Mouse (Mus musculus) MEL (cell line): ENCODE data around the gene Trpm2. TPM values are rescaled to one million over a fixed set of nuclear protein-coding genes. Genes with fewer than 3 reads are reported as not detected.
A peak's percentile ranks its signal among the peaks of the same experiment; 100 is the strongest.

ENCODE experiments used
- DNase-seq: peaks from one replicate; pipeline ENCODE4 v3.0.0; 2011; ENCODE audit warnings: low read depth, low spot score
- H3K27ac ChIP-seq: 2 replicates; pipeline ENCODE4 v1.5.1; 2012; ENCODE audit warnings: low read depth, mild to moderate bottlenecking, control low read depth, low read length, moderate library complexity; ENCODE audit not compliant: control insufficient read depth
- H3K27me3 ChIP-seq, 2 experiments: fragments of 150-350 bp in 1 of 2; sonication (generic) in 1 of 2; 2 replicates each; pipeline ENCODE4 v1.6.1; 2012; ENCODE audit warnings: low read length in 2 of 2, mild to moderate bottlenecking in 2 of 2, improper control_type of control experiment in 1 of 2, moderate library complexity in 1 of 2; ENCODE audit not compliant: insufficient read depth in 2 of 2, control insufficient read depth in 1 of 2
- H3K36me3 ChIP-seq, 2 experiments: 2 replicates each; pipeline ENCODE4 v1.6.1; 2012 to 2014; ENCODE audit warnings: low read length in 2 of 2, improper control_type of control experiment in 1 of 2, inconsistent platforms in 1 of 2, mild to moderate bottlenecking in 1 of 2; ENCODE audit not compliant: insufficient read depth in 2 of 2, control insufficient read depth in 1 of 2
- H3K4me1 ChIP-seq, 2 experiments: fragments of 150-350 bp in 1 of 2; sonication (generic) in 1 of 2; 2 replicates each; pipeline ENCODE4 v1.6.1; 2012; ENCODE audit warnings: low read length in 2 of 2, improper control_type of control experiment in 1 of 2, mild to moderate bottlenecking in 1 of 2; ENCODE audit not compliant: insufficient read depth in 2 of 2, control insufficient read depth in 1 of 2
- H3K4me3 ChIP-seq, 2 experiments: fragments of 150-350 bp in 1 of 2; sonication (generic) in 1 of 2; 2 replicates each; pipeline ENCODE4 v1.5.1; 2012; ENCODE audit warnings: low read depth in 2 of 2, low read length in 2 of 2, mild to moderate bottlenecking in 2 of 2, moderate library complexity in 2 of 2, control low read depth in 1 of 2, improper control_type of control experiment in 1 of 2; ENCODE audit not compliant: control insufficient read depth in 1 of 2, insufficient read depth in 1 of 2
- H3K79me2 ChIP-seq: 2 replicates; pipeline ENCODE4 v1.6.1; 2012; ENCODE audit warnings: mild to moderate bottlenecking, low read length, moderate library complexity; ENCODE audit not compliant: control insufficient read depth, poor library complexity, insufficient read depth
- H3K9ac ChIP-seq: 2 replicates; pipeline ENCODE4 v1.6.1; 2012; ENCODE audit warnings: low read depth, mild to moderate bottlenecking, control low read depth, low read length, moderate library complexity; ENCODE audit not compliant: control insufficient read depth, poor library complexity, severe bottlenecking
- H3K9me3 ChIP-seq: fragments of 150-350 bp; sonication (generic); replicated peaks from 2 replicates; pipeline ENCODE4 v1.6.1; 2012; ENCODE audit warnings: mild to moderate bottlenecking, low read length, improper control_type of control experiment, moderate library complexity; ENCODE audit not compliant: insufficient read depth
- BHLHE40 ChIP-seq: IDR thresholded peaks from 2 replicates; pipeline ENCODE4 v1.6.1; 2012; ENCODE audit warnings: low read depth, mild to moderate bottlenecking, inconsistent platforms, low read length, improper control_type of control experiment, borderline replicate concordance
- CHD2 ChIP-seq: IDR thresholded peaks from 2 replicates; pipeline ENCODE4 v1.6.1; 2011; ENCODE audit warnings: low read length, improper control_type of control experiment
- CTCF ChIP-seq, 3 experiments: IDR thresholded peaks in 2 of 3; conservative IDR thresholded peaks in 1 of 3; 2 replicates each; pipeline ENCODE4 v1.5.1; 2011 to 2012; ENCODE audit warnings: low read length in 3 of 3, low read depth in 2 of 3, mild to moderate bottlenecking in 2 of 3, improper control_type of control experiment in 1 of 3, inconsistent platforms in 1 of 3, mixed read lengths in 1 of 3, moderate library complexity in 1 of 3; ENCODE audit not compliant: control insufficient read depth in 1 of 3, insufficient read depth in 1 of 3, poor library complexity in 1 of 3, severe bottlenecking in 1 of 3
- ELF1 ChIP-seq: IDR thresholded peaks from 2 replicates; pipeline ENCODE4 v1.6.1; 2014; ENCODE audit warnings: low read depth, mild to moderate bottlenecking, inconsistent platforms, low read length, improper control_type of control experiment, moderate library complexity
- GATA1 ChIP-seq: IDR thresholded peaks from 2 replicates; pipeline ENCODE4 v1.6.1; 2011; ENCODE audit warnings: low read depth, low read length, improper control_type of control experiment
- JUND ChIP-seq: IDR thresholded peaks from 2 replicates; pipeline ENCODE4 v1.6.1; 2011; ENCODE audit warnings: low read depth, mild to moderate bottlenecking, improper control_type of control experiment, low read length
- MAFK ChIP-seq: IDR thresholded peaks from 2 replicates; pipeline ENCODE4 v1.6.1; 2011; ENCODE audit warnings: low read depth, mild to moderate bottlenecking, low read length, improper control_type of control experiment, borderline replicate concordance
- MXI1 ChIP-seq: IDR thresholded peaks from 2 replicates; pipeline ENCODE4 v1.6.1; 2011; ENCODE audit warnings: mild to moderate bottlenecking, low read depth, low read length, improper control_type of control experiment
- MYB ChIP-seq: IDR thresholded peaks from 2 replicates; pipeline ENCODE4 v1.6.1; 2011; ENCODE audit warnings: mild to moderate bottlenecking, low read depth, low read length, improper control_type of control experiment
- NRF1 ChIP-seq: IDR thresholded peaks from 2 replicates; pipeline ENCODE4 v1.6.1; 2014; ENCODE audit warnings: low read depth, mild to moderate bottlenecking, inconsistent platforms, low read length, improper control_type of control experiment, moderate library complexity; ENCODE audit not compliant: poor library complexity, insufficient read depth, severe bottlenecking
- POLR2AphosphoS5 ChIP-seq: IDR thresholded peaks from 2 replicates; pipeline ENCODE4 v1.6.1; 2012; ENCODE audit warnings: low read depth, borderline replicate concordance, mild to moderate bottlenecking, inconsistent platforms, low read length, moderate library complexity, mixed read lengths
- RAD21 ChIP-seq: IDR thresholded peaks from 2 replicates; pipeline ENCODE4 v1.6.1; 2011; ENCODE audit warnings: mild to moderate bottlenecking, low read depth, low read length, improper control_type of control experiment
- SIN3A ChIP-seq: IDR thresholded peaks from 2 replicates; pipeline ENCODE4 v1.6.1; 2012; ENCODE audit warnings: low read length, improper control_type of control experiment, inconsistent platforms
- SMC3 ChIP-seq: IDR thresholded peaks from 2 replicates; pipeline ENCODE4 v1.6.1; 2011; ENCODE audit warnings: low read depth, low read length, improper control_type of control experiment
- TBP ChIP-seq: IDR thresholded peaks from 2 replicates; pipeline ENCODE4 v1.8.0; 2011; ENCODE audit warnings: low read depth, low read length, improper control_type of control experiment
- USF1 ChIP-seq: IDR thresholded peaks from 2 replicates; pipeline ENCODE4 v1.6.1; 2014; ENCODE audit warnings: low read depth, mild to moderate bottlenecking, inconsistent platforms, low read length, improper control_type of control experiment, moderate library complexity
- ZNF384 ChIP-seq: IDR thresholded peaks from 2 replicates; pipeline ENCODE4 v1.6.1; 2012; ENCODE audit warnings: low read depth, mild to moderate bottlenecking, inconsistent platforms, low read length, improper control_type of control experiment
- polyA plus RNA-seq, 2 experiments: library from polyadenylated mRNA; stranded (reverse) in 1 of 2; unstranded in 1 of 2; fragments of >175 nt in 1 of 2; fragments of >200 nt in 1 of 2; gene quantifications; 2 replicates each; pipeline versions ENCODE4 v1.2.1 to v1.2.4; 2012; ENCODE audit warnings: low replicate concordance in 2 of 2, low read depth in 1 of 2; ENCODE audit not compliant: insufficient read length in 2 of 2, insufficient read depth in 1 of 2, missing spikeins in 1 of 2
- total RNA-seq: library from RNA; depleted of rRNA; stranded (reverse); fragments of 300-350 nt; gene quantifications from 2 replicates; pipeline ENCODE4 v1.2.3, GENCODE M21; 2012

The Trpm2 gene
- total and polyA plus RNA-seq, 3 experiments = 7.8 to 18.5 TPM; not detected in 1

DNA sequence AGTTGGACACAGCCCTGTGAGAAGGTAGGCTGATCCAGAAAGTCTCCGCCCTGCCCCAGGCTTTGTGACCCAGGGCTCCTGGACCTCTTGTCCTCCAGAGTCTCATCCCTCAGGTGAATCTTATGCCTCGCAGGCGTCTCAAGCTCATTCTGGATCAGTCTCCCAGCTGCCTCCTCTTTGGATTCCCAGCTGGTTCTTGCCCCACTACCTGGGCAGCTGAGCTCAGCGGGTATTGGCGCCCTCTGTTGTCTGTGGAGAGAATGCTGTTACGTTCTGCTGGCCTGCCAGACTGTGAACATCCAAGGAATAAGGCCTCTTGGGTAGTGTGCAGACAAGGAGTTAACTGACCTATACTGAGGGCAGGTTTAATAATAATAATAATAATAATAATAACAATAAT, 91.4 kb downstream of the Trpm2 start:
- H3K79me2 ChIP-seq = no peaks in the 10 kb centered on the region
- H3K36me3 ChIP-seq = no peaks in the 10 kb centered on the region
- H3K4me1 ChIP-seq = 0 out of 4 replicates have a peak, but pooled peaks cover 0 to 2% of the 10 kb centered on the region in 2 experiments
- no peak overlapping the region for H3K4me3 ChIP-seq
- H3K9ac ChIP-seq = no peak overlapping the region
- peak; percentile 18 for DNase-seq
- no peaks in the 10 kb centered on the region for H3K27me3 ChIP-seq
- no peak overlapping the region for H3K27ac ChIP-seq
- H3K9me3 ChIP-seq = no peaks in the 10 kb centered on the region
- no peak for TF ChIP-seq TBP
- TF ChIP-seq RAD21 = peak; percentile 23
- TF ChIP-seq CTCF (IDR thresholded peaks at IDR 0.05 in 2 of 3, conservative IDR thresholded peaks at IDR 0.05 in 1 of 3; ENCODE audit: control insufficient read depth in 1 of 3, insufficient read depth in 1 of 3, low read depth in 2 of 3, low read length in 3 of 3, poor library complexity in 1 of 3, severe bottlenecking in 1 of 3) = peak; percentile 43 to 71 (median 54)
- no peak for TF ChIP-seq ELF1
- TF ChIP-seq SMC3 = peak; percentile 44

DNA sequence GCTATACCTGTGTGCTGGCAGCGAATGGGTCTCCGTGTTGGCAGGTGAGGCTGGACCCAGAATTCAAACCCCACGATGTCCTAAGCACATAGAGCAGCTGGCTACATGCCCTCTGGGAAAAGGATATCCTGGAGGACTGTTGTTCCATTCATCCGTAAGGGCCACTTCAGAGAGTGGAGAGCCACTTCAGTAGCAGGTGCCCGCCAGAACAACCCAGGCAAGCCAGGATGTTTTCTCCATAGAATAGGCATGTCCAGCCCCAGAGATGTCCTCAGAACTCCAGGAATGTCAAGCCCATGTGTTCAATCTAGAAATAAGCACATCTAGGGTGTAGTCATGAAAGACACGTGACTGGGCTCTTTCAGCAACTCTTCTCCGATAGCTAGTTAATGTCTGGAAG, 100.7 kb downstream of the Trpm2 start:
- Histone ChIP-seq H3K27ac (no peak overlapping the region), H3K9ac (no peak overlapping the region), H3K36me3 (no peaks in the 10 kb centered on the region), H3K4me3 (no peak overlapping the region), H3K27me3 (no peaks in the 10 kb centered on the region), H3K9me3 (no peaks in the 10 kb centered on the region), H3K4me1 (peaks cover 0 to 6% of the 10 kb centered on the region in 2 experiments; a peak in 1 of 4 replicates), H3K79me2 (no peaks in the 10 kb centered on the region)
- TF ChIP-seq MYB (no peak), JUND (no peak), GATA1 (no peak), CHD2 (no peak), NRF1 (no peak), MAFK (no peak), BHLHE40 (no peak), USF1 (no peak), MXI1 (no peak)
- no peak for DNase-seq

DNA sequence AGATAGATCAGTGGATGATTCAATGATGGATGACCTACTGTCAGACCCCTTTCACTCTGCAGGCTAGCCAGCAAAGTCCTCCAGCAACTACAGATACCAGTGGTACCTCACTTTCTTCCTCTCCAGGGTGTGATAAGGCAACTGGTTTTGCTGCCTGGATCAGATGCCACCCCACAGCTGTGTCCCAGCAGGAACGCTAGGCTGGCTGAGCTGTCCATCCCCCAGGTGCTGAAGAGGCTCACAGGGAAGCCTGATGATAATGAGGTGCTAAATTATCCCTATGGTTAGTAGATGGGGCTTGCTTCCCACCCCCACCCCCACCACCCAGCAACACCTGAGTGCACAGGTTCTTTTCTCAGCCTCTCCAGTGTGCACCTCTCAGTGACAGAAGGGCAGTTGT, 102.8 kb downstream of the Trpm2 start:
- H3K4me3 ChIP-seq = no peak overlapping the region
- DNase-seq = peak; percentile 23
- H3K4me1 ChIP-seq = peaks cover 0 to 6% of the 10 kb centered on the region in 2 experiments; a peak in 1 of 4 replicates
- no peaks in the 10 kb centered on the region for H3K36me3 ChIP-seq
- H3K9me3 ChIP-seq = no peaks in the 10 kb centered on the region
- no peaks in the 10 kb centered on the region for H3K27me3 ChIP-seq
- H3K27ac ChIP-seq = no peak overlapping the region
- no peak overlapping the region for H3K9ac ChIP-seq
- TF ChIP-seq POLR2AphosphoS5 (no peak), MYB (no peak), SIN3A (peak; percentile 43; the same call in 1 of the 2 replicates), ZNF384 (no peak)
- no peaks in the 10 kb centered on the region for H3K79me2 ChIP-seq
